Mouse (Mus musculus): ENCODE measurements at regions not wholly inside any gene's neighbourhood (a gene's known extent, or its start where the extent isn't known, plus 50 kb on each side); places are given as distances from the start of the nearest gene placed in this dataset.

DNA sequence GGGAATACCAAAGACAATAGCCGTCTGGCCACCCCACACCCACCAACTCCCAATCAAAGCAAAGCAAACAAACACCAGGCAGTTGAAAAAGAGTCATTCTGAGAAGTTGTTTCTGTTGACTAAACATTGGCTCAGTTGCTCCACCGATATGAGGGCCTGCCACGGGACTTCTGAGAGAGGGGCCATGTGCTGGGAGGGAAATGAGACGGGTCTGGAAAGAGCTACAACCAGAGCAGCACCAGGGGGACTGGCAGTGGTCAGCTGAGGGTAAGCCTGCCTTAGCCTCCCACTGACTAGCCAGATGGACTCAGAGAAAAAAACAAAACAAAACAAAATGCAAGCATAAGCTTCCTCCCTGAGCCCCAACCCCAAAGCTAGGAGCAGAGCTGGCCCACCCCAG lies 115.1 kb upstream of the Haao start:
- H3K27ac ChIP-seq (ENCODE audit: insufficient read depth, low read length) = no peak overlapping the region
- no peak overlapping the region for H3K4me3 ChIP-seq (replicated peaks; ENCODE audit: insufficient read depth, low read depth, low read length)
- no peaks in the 10 kb centered on the region for H3K27me3 ChIP-seq (ENCODE audit: control insufficient read depth, insufficient read depth, low read length)
- WGBS = 37% methylated on average over 4 of the region's 4 CpGs
- no peak for TF ChIP-seq POLR2A (IDR thresholded peaks at IDR 0.05; ENCODE audit: borderline replicate concordance, insufficient read depth, low read length)
- no peak for TF ChIP-seq CTCF (IDR thresholded peaks at IDR 0.05; ENCODE audit: borderline replicate concordance, insufficient read depth, low read depth, low read length)
- peak; percentile 52 to 64 for DNase-seq
- H3K4me1 ChIP-seq (ENCODE audit: control insufficient read depth, insufficient read depth, low read length) = peaks cover 14% of the 10 kb centered on the region

- H3K4me3 ChIP-seq (replicated peaks; ENCODE audit: insufficient read depth, low read depth, low read length) = no peak overlapping the region
- H3K27ac ChIP-seq (ENCODE audit: insufficient read depth, low read length) = no peak overlapping the region
- no peak for TF ChIP-seq CTCF (IDR thresholded peaks at IDR 0.05; ENCODE audit: borderline replicate concordance, insufficient read depth, low read depth, low read length)
- TF ChIP-seq POLR2A (IDR thresholded peaks at IDR 0.05; ENCODE audit: borderline replicate concordance, insufficient read depth, low read length) = no peak
- H3K4me1 ChIP-seq (ENCODE audit: control insufficient read depth, insufficient read depth, low read length) = peaks cover 14% of the 10 kb centered on the region
- 95% methylated on average over 6 of the region's 6 CpGs for WGBS
- no peak for DNase-seq
- H3K27me3 ChIP-seq (ENCODE audit: control insufficient read depth, insufficient read depth, low read length) = no peaks in the 10 kb centered on the region
Observed at GRCm38 (mm10) chr17:83962126-83962525, 114.4 kb upstream of the Haao start.

- 86% methylated on average over 7 of the region's 7 CpGs for WGBS
- Histone ChIP-seq H3K27me3 (ENCODE audit: control insufficient read depth, insufficient read depth, low read length) (no peaks in the 10 kb centered on the region), H3K4me1 (ENCODE audit: control insufficient read depth, insufficient read depth, low read length) (peaks cover 22% of the 10 kb centered on the region), H3K27ac (ENCODE audit: insufficient read depth, low read length) (no peak overlapping the region), H3K4me3 (replicated peaks; ENCODE audit: insufficient read depth, low read depth, low read length) (no peak overlapping the region)
- TF ChIP-seq CTCF (IDR thresholded peaks at IDR 0.05; ENCODE audit: borderline replicate concordance, insufficient read depth, low read depth, low read length) = no peak
- TF ChIP-seq POLR2A (IDR thresholded peaks at IDR 0.05; ENCODE audit: borderline replicate concordance, insufficient read depth, low read length) = no peak
- DNase-seq = no peak
Observed at GRCm38 (mm10) chr17:83960821-83961220, 113.1 kb upstream of the Haao start.

DNA sequence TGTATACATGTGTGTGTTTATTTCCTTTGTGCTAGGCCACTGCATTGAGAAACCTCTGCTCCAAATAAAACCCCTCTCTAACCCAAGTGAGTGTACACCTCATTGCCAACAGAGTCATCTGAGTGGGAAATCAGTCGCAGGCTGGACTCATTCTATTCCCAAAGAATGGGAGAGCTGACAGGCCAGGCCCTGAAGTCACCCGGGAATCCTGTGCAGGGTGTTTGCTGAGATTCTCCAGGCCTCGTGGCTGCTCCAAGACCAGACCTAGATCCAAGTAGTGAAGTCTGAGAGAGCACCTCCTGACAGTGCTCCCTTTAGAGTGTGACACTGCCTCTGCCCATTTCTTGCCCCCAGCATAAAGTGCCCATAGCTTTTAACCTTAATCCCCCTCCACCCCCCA lies 112.4 kb upstream of the Haao start:
- H3K27me3 ChIP-seq (ENCODE audit: control insufficient read depth, insufficient read depth, low read length) = no peaks in the 10 kb centered on the region
- no peak overlapping the region for H3K4me3 ChIP-seq (replicated peaks; ENCODE audit: insufficient read depth, low read depth, low read length)
- no peak for TF ChIP-seq POLR2A (IDR thresholded peaks at IDR 0.05; ENCODE audit: borderline replicate concordance, insufficient read depth, low read length)
- TF ChIP-seq CTCF (IDR thresholded peaks at IDR 0.05; ENCODE audit: borderline replicate concordance, insufficient read depth, low read depth, low read length) = no peak
- H3K4me1 ChIP-seq (ENCODE audit: control insufficient read depth, insufficient read depth, low read length) = peaks cover 22% of the 10 kb centered on the region
- H3K27ac ChIP-seq (ENCODE audit: insufficient read depth, low read length) = no peak overlapping the region
- no peak for DNase-seq
- 76% methylated on average over 3 of the region's 3 CpGs for WGBS

DNA sequence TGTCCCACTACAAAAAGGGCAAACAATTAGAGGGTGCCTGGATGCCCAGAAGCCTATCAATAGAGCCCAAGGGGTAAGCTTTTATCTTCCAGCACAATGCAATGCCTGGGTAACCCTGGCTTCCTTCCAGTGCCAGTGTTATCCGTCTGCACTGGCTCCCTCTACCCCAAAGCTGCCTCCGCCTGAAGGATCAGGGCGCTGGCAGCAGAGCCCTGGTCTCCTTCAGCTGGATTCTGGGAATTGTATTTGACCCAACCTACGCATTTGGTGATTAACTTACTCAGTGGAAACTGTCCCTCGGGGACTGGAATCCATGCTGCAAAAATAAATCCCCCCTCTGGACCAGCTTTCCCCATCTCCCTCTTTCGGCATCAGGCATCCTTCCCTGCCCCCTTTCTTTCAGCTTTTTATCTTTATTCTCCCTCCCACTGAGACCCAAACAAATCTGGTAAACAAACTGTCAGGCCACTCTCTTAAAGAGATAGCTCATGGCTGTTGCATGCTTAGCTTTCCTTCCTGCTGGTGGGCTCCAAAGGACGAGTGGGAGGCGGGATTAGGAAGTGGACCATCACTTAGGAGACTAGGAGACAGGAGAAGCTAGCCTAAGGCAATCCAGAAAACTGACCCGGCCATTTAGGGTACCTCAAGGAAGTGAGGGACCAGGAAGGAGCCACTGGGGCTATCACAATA lies 111.5 kb upstream of the Haao start:
- Histone ChIP-seq H3K27ac (ENCODE audit: insufficient read depth, low read length) (no peak overlapping the region), H3K4me1 (ENCODE audit: control insufficient read depth, insufficient read depth, low read length) (peaks cover 22% of the 10 kb centered on the region), H3K27me3 (ENCODE audit: control insufficient read depth, insufficient read depth, low read length) (no peaks in the 10 kb centered on the region), H3K4me3 (replicated peaks; ENCODE audit: insufficient read depth, low read depth, low read length) (no peak overlapping the region)
- no peak for DNase-seq
- TF ChIP-seq CTCF (IDR thresholded peaks at IDR 0.05; ENCODE audit: borderline replicate concordance, insufficient read depth, low read depth, low read length) = no peak
- no peak for TF ChIP-seq POLR2A (IDR thresholded peaks at IDR 0.05; ENCODE audit: borderline replicate concordance, insufficient read depth, low read length)
- 67% methylated on average over 9 of the region's 9 CpGs for WGBS

DNA sequence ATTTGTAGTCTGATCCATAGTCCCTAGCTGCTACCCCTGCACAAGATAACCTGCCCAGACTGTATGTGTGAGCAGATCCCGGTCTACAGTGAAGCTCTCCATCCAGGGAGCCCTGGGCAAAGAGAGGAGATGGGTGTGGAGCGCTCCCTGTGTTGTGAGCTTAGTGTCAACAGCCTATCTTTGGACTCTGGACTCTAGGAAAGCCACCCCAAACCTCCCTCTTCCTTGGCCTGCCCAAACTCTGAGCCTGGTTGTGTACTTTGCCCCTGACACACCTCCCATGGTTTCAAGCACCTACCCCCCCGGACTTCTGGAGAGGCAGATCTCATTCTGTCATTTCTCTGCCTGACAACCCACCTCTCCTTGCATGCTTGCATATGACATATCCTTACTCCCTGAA lies 110.9 kb upstream of the Haao start:
- 86% methylated on average over 3 of the region's 3 CpGs for WGBS
- H3K27ac ChIP-seq (ENCODE audit: insufficient read depth, low read length) = no peak overlapping the region
- TF ChIP-seq POLR2A (IDR thresholded peaks at IDR 0.05; ENCODE audit: borderline replicate concordance, insufficient read depth, low read length) (no peak), CTCF (IDR thresholded peaks at IDR 0.05; ENCODE audit: borderline replicate concordance, insufficient read depth, low read depth, low read length) (no peak)
- H3K27me3 ChIP-seq (ENCODE audit: control insufficient read depth, insufficient read depth, low read length) = no peaks in the 10 kb centered on the region
- DNase-seq = no peak
- no peak overlapping the region for H3K4me3 ChIP-seq (replicated peaks; ENCODE audit: insufficient read depth, low read depth, low read length)
- H3K4me1 ChIP-seq (ENCODE audit: control insufficient read depth, insufficient read depth, low read length) = peaks cover 22% of the 10 kb centered on the region

- WGBS = 77% methylated on average over 12 of the region's 12 CpGs
- no peak for TF ChIP-seq POLR2A (IDR thresholded peaks at IDR 0.05; ENCODE audit: borderline replicate concordance, insufficient read depth, low read length)
- Histone ChIP-seq H3K4me1 (ENCODE audit: control insufficient read depth, insufficient read depth, low read length) (peaks cover 15% of the 10 kb centered on the region), H3K27me3 (ENCODE audit: control insufficient read depth, insufficient read depth, low read length) (no peaks in the 10 kb centered on the region), H3K27ac (ENCODE audit: insufficient read depth, low read length) (no peak overlapping the region), H3K4me3 (replicated peaks; ENCODE audit: insufficient read depth, low read depth, low read length) (no peak overlapping the region)
- DNase-seq = no peak
Observed at GRCm38 (mm10) chr17:83957661-83958540, 110.1 kb upstream of the Haao start.

All from cerebellum, adult 2 months (tissue).